ENCODE assay signal across 8 mouse cellular contexts in the genomic region with DNA sequence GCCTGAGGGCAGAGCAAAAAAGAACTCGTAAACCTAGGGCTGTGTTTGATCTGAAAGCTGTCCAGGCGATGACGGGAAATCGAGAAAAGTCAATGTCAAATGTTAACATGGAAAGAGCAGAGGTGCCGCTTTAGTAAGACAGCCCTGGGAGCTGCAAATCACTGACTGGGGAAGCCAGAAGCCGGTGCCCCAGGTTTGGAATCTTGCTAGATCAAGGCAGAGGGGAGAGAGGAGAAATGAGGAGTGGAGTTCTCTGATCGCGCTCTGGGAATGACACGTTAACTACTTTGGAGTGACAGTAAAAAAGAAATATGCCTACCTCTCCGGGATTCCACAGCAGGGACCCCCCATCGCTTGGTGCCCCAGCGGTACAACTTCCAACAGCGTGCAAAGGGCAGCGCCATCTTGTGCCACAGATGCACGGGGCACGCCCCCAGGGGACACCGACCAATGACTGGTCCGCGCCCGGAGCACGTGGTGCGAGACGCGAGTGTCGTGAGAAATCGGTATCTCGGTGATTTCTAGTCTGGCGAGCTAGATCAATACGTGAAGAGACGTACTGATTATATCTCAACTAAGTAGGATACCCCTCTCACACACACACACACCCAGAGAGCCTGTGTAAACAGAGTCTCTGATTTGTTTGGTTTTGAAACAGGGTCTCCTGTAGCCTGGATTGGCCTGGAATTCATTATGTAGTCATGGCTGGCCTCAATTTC. TPM values are rescaled to one million over a fixed set of nuclear protein-coding genes. Genes with fewer than 3 reads are reported as not detected.
DNase-seq lines count a peak whose midpoint lies in the region; ATAC-seq and TF ChIP-seq lines count a peak whose summit lies in the region.

A gene (minus strand): TSS at position 418 of the 719 bp plus-strand sequence.

- 0 out of 2 replicates have a peak, but pooled peaks cover 5% of the 10 kb centered on the region for H3K27me3 ChIP-seq in embryonic facial prominence, embryonic 14.5 days (replicated peaks; ENCODE audit: control insufficient read depth, insufficient read depth, low read length)
- H3K27me3 ChIP-seq in limb, embryonic 14.5 days (ENCODE audit: control insufficient read depth, insufficient read depth, low read length): no peaks in the 10 kb centered on the region
- no peaks in the 10 kb centered on the region for H3K27me3 ChIP-seq in midbrain, postnatal 0 days (ENCODE audit: insufficient read depth, low read length)

- TF ChIP-seq POLR2A in limb, embryonic 14.5 days (IDR thresholded peaks at IDR 0.05; ENCODE audit: borderline replicate concordance, extremely low read depth, insufficient read depth, insufficient read length): peak; percentile 58; the same call in 1 of the 2 replicates

- no peaks in the 10 kb centered on the region for H3K9me3 ChIP-seq in embryonic facial prominence, embryonic 14.5 days (ENCODE audit: control insufficient read depth, low read length)
- no peaks in the 10 kb centered on the region for H3K9me3 ChIP-seq in limb, embryonic 14.5 days (ENCODE audit: control insufficient read depth, low read length)
- no peaks in the 10 kb centered on the region for H3K9me3 ChIP-seq in midbrain, postnatal 0 days (ENCODE audit: low read length)

- H3K4me2 ChIP-seq in embryonic facial prominence, embryonic 14.5 days (ENCODE audit: low read depth, low read length): peak within 1 kb of the TSS; percentile 80
- peak within 1 kb of the TSS; percentile 89 for H3K4me2 ChIP-seq in limb, embryonic 14.5 days (replicated peaks; ENCODE audit: low read depth, low read length, severe bottlenecking)
- peak within 1 kb of the TSS; percentile 70 for H3K4me2 ChIP-seq in midbrain, postnatal 0 days (ENCODE audit: low read depth, low read length, poor library complexity, severe bottlenecking)

- H3K4me1 ChIP-seq in embryonic facial prominence, embryonic 14.5 days (ENCODE audit: control insufficient read depth, insufficient read depth, low read length): peaks cover 5% of the 10 kb centered on the region
- H3K4me1 ChIP-seq in limb, embryonic 14.5 days (ENCODE audit: control insufficient read depth, insufficient read depth, low read length): peaks cover 5% of the 10 kb centered on the region
- peaks cover 7% of the 10 kb centered on the region; the same call in 1 of the 2 replicates for H3K4me1 ChIP-seq in midbrain, postnatal 0 days (ENCODE audit: insufficient read depth, low read length)

- peak; percentile 89 for DNase-seq in 3T3-L1 (ENCODE audit: low read depth, low spot score)
- peak; percentile 81 to 85 for DNase-seq in adrenal gland, postnatal 4 days (ENCODE audit: low spot score in 2 of 2)
- DNase-seq in embryonic facial prominence, embryonic 14.5 days (ENCODE audit: low spot score): peak; percentile 97
- DNase-seq in heart, adult 8-10 months (ENCODE audit: low spot score): peak; percentile 91
- DNase-seq in kidney, adult 9 months: peak; percentile 94
- DNase-seq in limb, embryonic 14.5 days (ENCODE audit: low spot score): peak; percentile 94
- peak; percentile 95 for DNase-seq in midbrain, postnatal 0 days (ENCODE audit: low spot score)
- DNase-seq in spleen, postnatal 36 days (ENCODE audit: low spot score in 2 of 2): peak; percentile 87 to 91

- TF ChIP-seq CTCF in midbrain, postnatal 0 days (IDR thresholded peaks at IDR 0.05): peak; percentile 64

- H3K9ac ChIP-seq in embryonic facial prominence, embryonic 14.5 days (ENCODE audit: low read depth, low read length): peak within 1 kb of the TSS; percentile 73
- peak within 1 kb of the TSS; percentile 61 for H3K9ac ChIP-seq in limb, embryonic 14.5 days (ENCODE audit: low read depth, low read length, severe bottlenecking)
- peak within 1 kb of the TSS; percentile 68 for H3K9ac ChIP-seq in midbrain, postnatal 0 days (replicated peaks; ENCODE audit: low read length, poor library complexity, severe bottlenecking)

- WGBS in embryonic facial prominence, embryonic 14.5 days: under 1% methylated on average over 30 of the region's 30 CpGs
- under 1% methylated on average over 30 of the region's 30 CpGs for WGBS in limb, embryonic 14.5 days
- WGBS in midbrain, postnatal 0 days: under 1% methylated on average over 30 of the region's 30 CpGs

- ATAC-seq in embryonic facial prominence, embryonic 14.5 days (ENCODE audit: low read depth): peak; percentile 93
- peak; percentile 93 for ATAC-seq in limb, embryonic 14.5 days (ENCODE audit: low FRiP score, low read depth)
- ATAC-seq in midbrain, postnatal 0 days (ENCODE audit: low FRiP score): peak; percentile 95

- H3K4me3 ChIP-seq in embryonic facial prominence, embryonic 14.5 days (ENCODE audit: low read depth, low read length): peak within 1 kb of the TSS; percentile 71
- peak within 1 kb of the TSS; percentile 65 for H3K4me3 ChIP-seq in limb, embryonic 14.5 days (replicated peaks; ENCODE audit: low read length)
- H3K4me3 ChIP-seq in midbrain, postnatal 0 days (ENCODE audit: low read depth, low read length): peak within 1 kb of the TSS; percentile 65

- peak within 1 kb of the TSS; percentile 52; the same call in 1 of the 2 replicates for H3K27ac ChIP-seq in embryonic facial prominence, embryonic 14.5 days (replicated peaks; ENCODE audit: low read depth, low read length)
- H3K27ac ChIP-seq in limb, embryonic 14.5 days (replicated peaks; ENCODE audit: low read depth, low read length): no peak within 1 kb of the TSS; the same call in 1 of the 2 replicates
- H3K27ac ChIP-seq in midbrain, postnatal 0 days (ENCODE audit: low read depth, low read length): peak within 1 kb of the TSS; percentile 68

- H3K36me3 ChIP-seq in embryonic facial prominence, embryonic 14.5 days (ENCODE audit: control insufficient read depth, insufficient read depth, low read length): peaks cover 9% of the 10 kb centered on the region; the same call in 1 of the 2 replicates
- peaks cover 3% of the 10 kb centered on the region; the same call in 1 of the 2 replicates for H3K36me3 ChIP-seq in limb, embryonic 14.5 days (ENCODE audit: control insufficient read depth, insufficient read depth, low read length)
- peaks cover 6% of the 10 kb centered on the region; the same call in 1 of the 2 replicates for H3K36me3 ChIP-seq in midbrain, postnatal 0 days (ENCODE audit: insufficient read depth, low read length)

RNA-seq across cellular contexts. Expression of the gene that starts here (rescaled TPM):
- 10 to 100 TPM; 23.2 to 25.9 TPM for total RNA-seq in adrenal gland, postnatal 4 days (2021)
- 30.8 and 35.8 TPM in 2 replicates for polyA plus RNA-seq in embryonic facial prominence, embryonic 14.5 days (2014; fragmentation: Nextera tagmentation; extraction: Ambion mirVana)
- total RNA-seq in heart, adult 8-10 months (2022): 10 to 100 TPM; 35.8 to 38.4 (median 37.6) TPM
- polyA plus RNA-seq in limb, embryonic 14.5 days (2012; rRNA removed): 22.3 and 27.4 TPM in 2 replicates
- polyA plus RNA-seq in limb, embryonic 14.5 days (2014; fragmentation: Nextera tagmentation; extraction: Ambion mirVana): 36.9 and 38.7 TPM in 2 replicates
- total RNA-seq in midbrain, postnatal 0 days (2014; rRNA removed): 17.1 and 29.5 TPM in 2 replicates
- polyA plus RNA-seq in midbrain, postnatal 0 days (2015; fragmentation: Nextera tagmentation; extraction: Ambion mirVana): 21.4 and 23.0 TPM in 2 replicates
